Mouse (Mus musculus) heart, postnatal 0 days (tissue): ENCODE measurements around the gene Slc25a25. TPM values are rescaled to one million over a fixed set of nuclear protein-coding genes. Genes with fewer than 3 reads are reported as not detected.

Experiments used
- ATAC-seq: fragments of 200-750 bp; cut with Nextera tagmentation; 2 replicates; pipeline ENCODE4 v1.8.0; 2017; ENCODE audit warnings: low read depth, moderate number of reproducible peaks, moderate library complexity; ENCODE audit not compliant: insufficient read depth
- DNase-seq: peaks from one replicate; pipeline ENCODE4 v3.0.0-alpha.2; 2016; ENCODE audit warnings: low spot score
- H3K27ac ChIP-seq: fragments of 300-500 bp; sonication (generic); 2 replicates; pipeline ENCODE4 v1.5.1; 2014; ENCODE audit warnings: low read depth, mild to moderate bottlenecking
- H3K27me3 ChIP-seq: fragments of 300-500 bp; sonication (generic); 2 replicates; pipeline ENCODE4 v1.6.1; 2014; ENCODE audit warnings: low read length, mixed read lengths; ENCODE audit not compliant: control insufficient read depth, insufficient read depth
- H3K36me3 ChIP-seq: fragments of 300-500 bp; sonication (generic); replicated peaks from 2 replicates; pipeline ENCODE4 v1.6.1; 2014; ENCODE audit warnings: low read length, mixed read lengths; ENCODE audit not compliant: control insufficient read depth, insufficient read depth
- H3K4me1 ChIP-seq: fragments of 300-500 bp; sonication (generic); 2 replicates; pipeline ENCODE4 v1.6.1; 2014; ENCODE audit warnings: antibody characterized with exemption; ENCODE audit not compliant: control insufficient read depth, insufficient read depth
- H3K4me2 ChIP-seq: fragments of 300-500 bp; sonication (generic); 2 replicates; pipeline ENCODE4 v1.6.1; 2014; ENCODE audit warnings: low read depth, mild to moderate bottlenecking, low read length, moderate library complexity
- H3K4me3 ChIP-seq: fragments of 300-500 bp; sonication (generic); 2 replicates; pipeline ENCODE4 v1.5.1; 2014; ENCODE audit warnings: low read depth, low read length
- H3K9ac ChIP-seq: fragments of 300-500 bp; sonication (generic); replicated peaks from 2 replicates; pipeline ENCODE4 v1.6.1; 2014; ENCODE audit warnings: low read depth, low read length, mixed read lengths
- H3K9me3 ChIP-seq: fragments of 300-500 bp; sonication (generic); replicated peaks from 2 replicates; pipeline ENCODE4 v1.6.1; 2016; ENCODE audit warnings: low read length; ENCODE audit not compliant: control insufficient read depth
- CTCF ChIP-seq: IDR thresholded peaks from 2 replicates; pipeline ENCODE4 v1.5.1; 2016; ENCODE audit warnings: antibody characterized with exemption, control low read depth, low read depth
- EP300 ChIP-seq: IDR thresholded peaks from 2 replicates; pipeline ENCODE4 v1.6.1; 2016; ENCODE audit warnings: antibody characterized with exemption, low read depth
- WGBS: fragments of 180-500 bp; shearing (Covaris S2); extraction: QIAGEN DNeasy Blood & Tissue Kit; methylation state at CpG from one replicate; pipeline ENCODE4 v1.1.7; 2014; 5-methylcytosine and 5-hydroxymethylcytosine counted together
- polyA plus RNA-seq: library from polyadenylated mRNA; unstranded; fragments of >200 nt; fragmentation: Nextera tagmentation; extraction: Ambion mirVana; gene quantifications from 2 replicates; pipeline ENCODE4 v1.2.1, GENCODE M21; 2015
- total RNA-seq: library from RNA; depleted of rRNA; stranded (reverse); fragments of >200 nt; gene quantifications from 2 replicates; pipeline ENCODE4 v1.2.3, GENCODE M21; 2014; ENCODE audit warnings: low replicate concordance

The Slc25a25 gene
- total and polyA plus RNA-seq, 2 experiments from 2014 or later, result 6.6 to 12.5 TPM

DNA sequence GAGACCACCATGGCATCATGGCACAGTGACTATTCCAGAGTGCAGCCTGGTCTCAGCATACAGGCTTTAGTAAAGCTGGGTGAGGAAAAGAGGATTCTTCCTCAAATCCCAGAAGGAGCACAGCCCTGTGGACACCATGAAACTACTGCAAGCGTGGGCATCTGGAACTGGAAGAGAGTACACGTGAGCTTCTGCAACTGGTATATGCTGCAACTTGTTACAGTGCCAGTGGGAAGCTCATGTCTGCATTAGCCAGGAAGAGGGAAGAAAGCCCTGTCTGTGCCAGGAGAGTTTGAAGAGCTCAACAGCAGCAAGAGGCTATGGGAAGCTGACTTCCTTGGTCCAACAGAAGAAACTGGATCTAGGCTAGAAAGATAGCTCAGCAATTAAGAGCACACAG lies 68.6 kb downstream of the Slc25a25 start:
- no peak for DNase-seq
- Histone ChIP-seq H3K4me2 (no peak overlapping the region), H3K4me3 (no peak overlapping the region), H3K27ac (no peak overlapping the region), H3K9ac (no peak overlapping the region), H3K9me3 (no peaks in the 10 kb centered on the region), H3K4me1 (peaks cover 4% of the 10 kb centered on the region; the same call in 1 of the 2 replicates), H3K36me3 (peaks cover 19% of the 10 kb centered on the region), H3K27me3 (peaks cover 6% of the 10 kb centered on the region; the same call in 1 of the 2 replicates)
- 84% methylated on average over 2 of the region's 2 CpGs for WGBS
- TF ChIP-seq EP300, result no peak
- no peak for TF ChIP-seq CTCF
- ATAC-seq, result no peak

DNA sequence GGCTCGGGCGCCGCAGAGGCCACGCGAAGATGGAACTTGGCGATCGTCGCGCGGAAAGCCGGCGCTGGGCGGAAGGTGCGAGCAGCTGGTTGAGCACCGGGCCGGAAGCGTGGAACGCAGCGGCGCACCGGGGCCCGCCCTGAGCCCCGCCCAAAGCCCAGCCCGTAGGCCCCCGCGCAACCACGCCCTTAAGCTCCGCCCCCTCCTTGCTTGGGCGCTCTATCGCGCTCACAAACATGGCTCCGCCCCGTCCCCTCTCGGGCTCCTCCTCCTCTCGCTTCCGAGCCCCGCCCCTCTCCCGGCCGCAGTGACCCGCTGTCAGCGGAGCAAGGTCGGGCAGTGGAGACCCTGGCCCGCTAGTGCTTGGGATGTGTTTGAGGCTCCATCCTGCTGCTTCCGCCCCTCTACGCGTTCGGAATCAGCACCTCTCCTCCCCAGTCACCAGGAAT lies 69.4 kb downstream of the Slc25a25 start, which contains the start of gene 1110008P14Rik:
Gene 1110008P14Rik (minus strand): TSS at position 164 of the 449 bp plus-strand sequence.
- H3K4me1 ChIP-seq, result peaks cover 4% of the 10 kb centered on the region; the same call in 1 of the 2 replicates
- DNase-seq (peak; percentile 90), ATAC-seq (peak; percentile 96)
- no peak within 1 kb of the TSS for H3K27ac ChIP-seq
- peak within 1 kb of the TSS; percentile 32 for H3K9ac ChIP-seq
- no peaks in the 10 kb centered on the region for H3K9me3 ChIP-seq
- peaks cover 28% of the 10 kb centered on the region for H3K36me3 ChIP-seq
- H3K4me2 ChIP-seq, result peak within 1 kb of the TSS; percentile 71
- H3K4me3 ChIP-seq, result peak within 1 kb of the TSS; percentile 52
- under 1% methylated on average over 45 of the region's 47 CpGs for WGBS
- TF ChIP-seq CTCF, result no peak
- TF ChIP-seq EP300, result no peak
- H3K27me3 ChIP-seq, result peaks cover 6% of the 10 kb centered on the region; the same call in 1 of the 2 replicates

DNA sequence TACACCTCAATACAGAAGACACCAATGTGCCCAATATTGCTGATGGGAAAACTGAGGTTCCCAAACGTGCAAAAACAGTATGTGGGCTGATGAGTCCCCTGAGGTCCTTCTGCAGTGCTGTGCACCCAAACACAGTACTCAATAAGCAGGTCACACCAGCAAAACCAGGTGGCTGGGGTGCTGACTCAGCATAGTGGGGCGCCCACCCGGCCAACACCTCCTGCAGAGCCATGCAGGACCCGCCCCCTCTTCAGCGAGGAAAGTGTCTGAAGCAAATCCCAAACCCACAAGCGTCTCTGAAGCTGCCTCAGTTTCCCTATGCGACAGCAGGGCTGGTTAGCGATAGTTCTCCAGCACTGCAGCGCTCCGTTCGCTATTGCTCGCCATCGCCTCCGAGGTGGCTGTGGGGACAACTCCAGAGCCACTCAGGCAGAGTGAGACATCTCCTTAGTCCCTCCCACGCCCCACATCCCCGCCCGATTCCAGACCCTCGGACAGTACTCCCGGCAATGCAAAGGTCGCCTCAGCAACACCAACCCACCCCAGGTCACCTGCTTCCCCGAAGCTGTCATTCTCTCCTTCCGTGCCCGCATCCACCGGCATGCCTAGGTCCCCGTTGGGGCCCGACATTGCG lies 70.0 kb downstream of the Slc25a25 start:
- peak overlapping the region; percentile 52 for H3K4me3 ChIP-seq
- H3K27me3 ChIP-seq, result peaks cover 6% of the 10 kb centered on the region; the same call in 1 of the 2 replicates
- TF ChIP-seq EP300 (no peak), CTCF (no peak)
- H3K36me3 ChIP-seq, result peaks cover 34% of the 10 kb centered on the region
- DNase-seq (no peak), ATAC-seq (peak; percentile 44)
- no peaks in the 10 kb centered on the region for H3K9me3 ChIP-seq
- H3K27ac ChIP-seq, result no peak overlapping the region
- under 1% methylated on average over 27 of the region's 27 CpGs for WGBS
- peaks cover 4% of the 10 kb centered on the region; the same call in 1 of the 2 replicates for H3K4me1 ChIP-seq
- peak overlapping the region; percentile 71 for H3K4me2 ChIP-seq
- peak overlapping the region; percentile 32 for H3K9ac ChIP-seq

DNA sequence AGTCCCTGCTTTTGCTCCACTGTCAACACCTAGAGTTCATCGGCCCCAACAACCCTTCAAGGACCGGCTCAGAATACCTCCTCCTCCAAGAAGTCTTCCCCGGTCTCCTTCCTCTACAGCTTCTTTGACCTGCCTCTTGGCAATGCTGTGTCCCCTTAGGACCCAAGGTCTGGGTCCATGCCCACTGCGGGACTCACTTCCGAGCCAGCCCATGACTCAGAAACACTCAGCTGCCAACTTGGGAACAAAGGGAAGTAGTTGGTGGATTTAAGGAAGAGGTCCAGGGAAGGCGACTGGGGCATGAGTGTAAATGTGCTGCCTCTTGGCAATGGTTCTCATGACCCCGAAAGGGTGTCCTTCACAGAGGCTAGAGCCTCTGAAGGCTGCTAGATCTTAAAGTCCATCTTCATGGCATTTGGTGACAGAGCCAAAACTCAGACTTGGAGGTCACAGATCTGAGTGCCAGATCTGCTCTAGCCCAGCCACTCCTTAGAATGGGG lies 71.2 kb downstream of the Slc25a25 start:
- TF ChIP-seq EP300 (no peak), CTCF (no peak)
- H3K36me3 ChIP-seq, result peaks cover 45% of the 10 kb centered on the region
- WGBS, result 73% methylated on average over 7 of the region's 7 CpGs
- H3K4me2 ChIP-seq, result no peak overlapping the region
- no peak overlapping the region for H3K9ac ChIP-seq
- H3K27me3 ChIP-seq, result peaks cover 4% of the 10 kb centered on the region; the same call in 1 of the 2 replicates
- no peak for DNase-seq
- H3K4me1 ChIP-seq, result peaks cover 4% of the 10 kb centered on the region; the same call in 1 of the 2 replicates
- ATAC-seq, result no peak
- H3K27ac ChIP-seq, result no peak overlapping the region
- no peaks in the 10 kb centered on the region for H3K9me3 ChIP-seq
- no peak overlapping the region for H3K4me3 ChIP-seq

DNA sequence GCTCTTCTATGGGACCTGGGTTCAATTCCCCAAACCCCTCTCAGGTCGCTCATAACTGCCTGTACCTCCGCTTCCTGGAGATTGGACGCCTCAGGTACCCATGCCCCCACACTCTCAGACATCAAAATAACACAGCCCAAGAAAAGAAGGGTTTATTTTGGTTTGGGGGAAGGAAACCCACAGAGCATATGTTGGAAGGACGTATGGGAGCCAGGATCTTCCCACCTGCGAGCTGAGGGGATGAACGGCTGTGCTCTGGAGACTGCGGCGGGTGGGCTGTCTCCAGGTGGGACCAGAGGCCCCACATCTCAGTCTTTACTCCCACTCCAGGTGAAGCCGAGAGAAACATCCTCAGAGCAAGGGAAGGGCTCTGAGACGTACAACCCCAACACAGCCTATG lies 74.3 kb downstream of the Slc25a25 start:
- no peak for TF ChIP-seq CTCF
- TF ChIP-seq EP300, result no peak
- H3K4me1 ChIP-seq, result peaks cover 4% of the 10 kb centered on the region; the same call in 1 of the 2 replicates

More for the DNA sequence above, 74.3 kb downstream of the Slc25a25 start:
- Histone ChIP-seq H3K36me3 (peaks cover 68% of the 10 kb centered on the region), H3K27me3 (no peaks in the 10 kb centered on the region), H3K27ac (no peak overlapping the region), H3K9me3 (no peaks in the 10 kb centered on the region), H3K4me2 (no peak overlapping the region), H3K4me3 (no peak overlapping the region), H3K9ac (no peak overlapping the region)
- no peak for DNase-seq
- no peak for ATAC-seq
- 97% methylated on average over 10 of the region's 10 CpGs for WGBS
